Mouse (Mus musculus) heart, adult 9 months (tissue): ENCODE measurements around the gene Dyrk1b.
"Not testable (repeated sequence)": the region's sequence is repeated elsewhere in the genome, so short reads cannot be mapped to it uniquely, and the experiment has no call there.

Experiments used
- DNase-seq, 2 experiments: peaks; one replicate each; pipeline ENCODE4 v3.0.0; 2022; ENCODE audit warnings: low spot score in 2 of 2

Gene Dyrk1b

GRCm38 (mm10) chr7:28179228-28179627, at the start of gene Dyrk1b:
Gene Dyrk1b (plus strand): TSS chr7:28179469.
- DNase-seq = peak; percentile 98 to 99

DNA sequence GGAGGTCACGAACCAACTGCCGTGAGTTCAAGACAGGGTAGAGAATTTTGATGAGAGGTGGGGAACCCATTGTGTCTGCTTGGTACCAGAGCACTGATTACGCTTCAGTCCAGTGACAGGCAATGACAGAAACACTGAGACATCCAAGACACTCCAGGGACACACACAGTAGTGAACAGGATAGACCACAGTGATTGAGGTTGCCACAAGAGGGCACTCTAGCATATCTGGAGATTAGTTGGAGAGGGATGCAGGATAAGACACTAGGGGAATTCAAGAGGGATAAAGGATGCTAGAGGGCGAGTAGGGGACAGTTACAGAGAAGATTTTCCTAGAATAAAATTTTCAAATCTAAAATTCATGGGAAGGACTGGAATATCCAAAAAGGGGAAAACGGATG, 41.7 kb upstream of the Dyrk1b start:
- DNase-seq = no peak

GRCm38 (mm10) chr7:28148263-28148662, 31.0 kb upstream of the Dyrk1b start:
- peak; percentile 11 to 32 for DNase-seq

DNA sequence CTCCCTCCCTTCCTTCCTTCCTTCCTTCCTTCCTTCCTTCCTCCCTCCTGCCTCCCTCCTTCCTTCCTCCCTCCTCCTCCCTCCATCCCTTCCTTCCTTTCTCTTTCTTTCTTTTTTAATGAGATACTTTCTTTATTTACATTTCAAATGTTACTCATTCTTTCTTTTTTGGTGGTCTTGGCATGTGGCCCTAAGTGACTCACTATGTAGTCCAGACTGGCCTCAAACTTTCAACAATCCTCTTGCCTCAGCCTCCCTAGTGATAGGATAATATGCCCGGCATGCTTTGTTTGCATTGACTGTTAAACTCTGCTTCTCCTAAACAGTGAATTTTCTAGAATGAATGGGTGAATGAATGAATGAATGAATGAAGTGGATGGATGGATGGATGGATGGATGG, 29.4 kb upstream of the Dyrk1b start:
- no peak for DNase-seq

- DNase-seq = no peak
These were observed 27.6 kb upstream of the Dyrk1b start for GRCm38 (mm10) chr7:28151584-28152221.

- DNase-seq = not testable (repeated sequence)
These were observed 25.7 kb upstream of the Dyrk1b start for GRCm38 (mm10) chr7:28153595-28153994.

- DNase-seq = no peak
These were observed 20.0 kb upstream of the Dyrk1b start for GRCm38 (mm10) chr7:28159292-28159691.

DNA sequence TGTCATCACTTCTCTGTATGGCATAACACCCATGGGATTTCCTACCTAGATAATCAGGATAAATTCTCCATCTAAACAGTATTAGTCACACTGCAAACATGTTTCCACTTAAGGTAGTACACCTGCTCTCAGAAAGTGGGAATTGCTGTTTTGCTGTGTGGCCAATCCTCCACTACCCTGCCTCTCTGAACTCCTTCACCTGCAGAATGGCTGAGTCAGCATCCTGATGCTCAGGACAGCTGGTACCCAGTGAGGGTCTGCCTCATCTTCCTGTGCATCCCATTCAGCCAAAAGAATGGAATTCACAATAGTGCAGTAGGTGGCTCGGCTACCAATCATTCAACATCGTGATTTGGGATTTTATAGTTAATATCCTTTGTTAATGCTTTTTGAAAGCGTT, 19.4 kb upstream of the Dyrk1b start:
- DNase-seq = no peak

GRCm38 (mm10) chr7:28161163-28161749, 18.0 kb upstream of the Dyrk1b start:
- no peak for DNase-seq

- DNase-seq = no peak
These were observed 13.9 kb upstream of the Dyrk1b start for GRCm38 (mm10) chr7:28165406-28165805.

GRCm38 (mm10) chr7:28168320-28169115, 10.8 kb upstream of the Dyrk1b start:
- peak; percentile 48 to 65 for DNase-seq

DNA sequence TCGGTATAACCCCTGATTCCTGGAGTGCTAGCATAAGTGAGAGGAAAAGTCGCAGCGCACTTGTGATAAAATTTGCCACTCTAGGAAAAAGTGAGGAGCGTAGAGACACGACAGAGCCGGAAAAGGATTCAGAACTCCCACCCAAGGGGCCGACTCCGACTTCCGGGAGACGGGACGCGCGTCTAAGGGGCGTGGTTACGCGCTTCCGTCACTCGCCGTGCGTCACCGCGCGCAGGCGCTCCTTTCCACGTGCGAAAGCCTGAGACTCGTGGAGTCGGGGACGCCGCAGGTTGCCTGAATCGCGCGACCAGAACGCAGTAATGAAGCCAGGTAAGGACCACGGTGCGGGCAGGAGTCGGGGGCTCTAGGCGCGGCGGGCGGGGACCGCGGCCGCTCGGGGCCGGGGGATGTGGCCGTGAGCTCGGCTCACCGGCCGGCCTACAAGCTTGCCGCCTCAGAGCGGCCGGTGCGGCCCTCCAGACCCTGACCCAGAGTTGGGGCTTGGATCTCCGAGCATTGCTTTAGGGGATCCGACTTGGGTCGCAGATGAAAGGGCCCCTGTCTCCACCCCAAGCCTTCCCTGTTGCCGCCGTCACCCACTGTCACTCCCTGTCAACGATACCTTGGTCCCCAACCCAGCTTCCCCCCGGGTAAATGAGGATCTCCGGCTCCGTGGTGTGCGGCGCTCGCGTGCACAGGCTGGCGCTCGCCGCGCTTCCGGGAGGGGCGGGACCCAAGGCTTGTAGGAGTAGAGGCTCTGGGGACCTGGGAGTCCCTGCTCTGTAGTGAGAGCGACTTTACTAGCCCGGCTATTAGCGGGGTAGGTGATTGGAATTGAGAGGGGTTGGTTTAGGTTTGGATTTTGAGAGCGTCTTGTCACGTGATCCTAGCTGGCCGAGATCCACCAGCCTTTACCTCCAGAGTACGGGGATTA, 9.5 kb upstream of the Dyrk1b start, which contains the start of gene Fbl:
Fbl (plus strand) TSS at position 222 of the 934 bp plus-strand sequence.
- DNase-seq = peak; percentile 85 to 91

- DNase-seq = no peak
These were observed 3.9 kb upstream of the Dyrk1b start for GRCm38 (mm10) chr7:28175358-28175757.

- DNase-seq = peak; percentile 95 to 96
These were observed 590 bp downstream of the Dyrk1b start for GRCm38 (mm10) chr7:28179741-28180377.

DNA sequence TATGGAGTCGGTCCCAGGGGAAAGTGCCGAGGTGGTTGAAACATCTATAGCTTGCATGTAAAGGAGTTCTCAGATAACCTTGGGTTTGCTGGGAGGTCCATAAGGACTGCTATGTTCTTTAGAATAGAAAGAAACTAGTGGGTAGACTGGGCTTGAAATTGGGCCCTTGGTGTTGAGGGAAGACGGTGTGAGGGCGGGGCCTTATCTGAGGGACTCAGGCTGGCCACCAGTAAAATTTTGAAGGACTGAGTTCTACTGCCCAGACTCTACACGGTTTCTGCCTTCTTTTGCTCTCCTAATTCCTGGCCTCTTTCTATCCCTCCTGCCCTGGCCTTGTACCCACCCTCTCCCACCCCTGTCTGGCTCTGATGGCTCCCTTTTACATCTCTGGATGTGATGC, 1.6 kb downstream of the Dyrk1b start:
- DNase-seq = no peak

GRCm38 (mm10) chr7:28181376-28181775, 2.1 kb downstream of the Dyrk1b start:
- no peak for DNase-seq

DNA sequence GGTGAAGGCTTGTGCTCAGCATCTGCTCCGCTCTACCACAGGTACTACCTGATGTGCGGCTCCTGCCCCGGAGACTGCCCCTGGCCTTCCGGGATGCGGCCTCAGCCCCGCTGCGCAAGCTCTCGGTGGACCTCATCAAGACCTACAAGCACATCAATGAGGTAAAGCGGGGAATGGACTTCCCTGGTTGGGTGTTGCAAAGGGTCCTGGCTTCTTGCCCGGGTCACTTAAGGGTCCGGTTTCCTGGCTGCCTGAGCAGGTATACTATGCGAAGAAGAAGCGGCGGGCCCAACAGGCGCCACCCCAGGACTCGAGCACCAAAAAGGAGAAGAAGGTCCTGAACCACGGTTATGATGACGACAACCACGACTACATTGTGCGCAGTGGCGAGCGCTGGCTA, 3.1 kb downstream of the Dyrk1b start:
- DNase-seq = no peak

- no peak for DNase-seq
These were observed 6.6 kb downstream of the Dyrk1b start for GRCm38 (mm10) chr7:28185884-28186283.

- no peak for DNase-seq
These were observed 7.4 kb downstream of the Dyrk1b start for GRCm38 (mm10) chr7:28186631-28187030.

GRCm38 (mm10) chr7:28191489-28191888, 12.2 kb downstream of the Dyrk1b start:
- no peak for DNase-seq

- DNase-seq = no peak
These were observed 12.6 kb downstream of the Dyrk1b start for GRCm38 (mm10) chr7:28191903-28192302.
